13 mouse cellular contexts compared by ENCODE assay signal in the genomic region with DNA sequence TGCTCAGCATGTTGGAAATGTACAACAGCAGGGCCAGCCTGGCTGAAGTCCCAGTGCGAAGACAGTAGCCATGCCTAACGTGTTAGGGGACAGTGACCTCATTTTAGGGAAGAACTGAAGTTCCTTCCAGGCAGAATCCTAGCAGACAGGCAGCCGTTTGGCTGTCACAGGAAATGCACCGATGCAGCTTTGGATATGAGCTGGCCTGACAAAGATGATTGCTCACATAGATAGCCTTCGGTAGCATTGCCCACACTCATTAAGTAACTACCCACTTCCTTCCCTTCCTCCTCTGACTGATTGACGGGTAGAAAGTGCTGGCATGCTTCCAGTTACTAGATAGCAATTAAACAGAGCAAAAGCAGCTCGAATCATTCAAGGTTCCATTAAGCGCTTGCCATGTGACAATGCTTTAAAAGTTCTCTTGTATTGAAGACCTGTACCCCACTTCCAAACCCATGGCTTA.
DNase-seq lines count a peak whose midpoint lies in the region; ATAC-seq lines count a peak whose summit lies in the region.
"Had no signal": no experiment of that assay in that cellular context is flagged by ENCODE, and none has a peak within 500 bp of the region (broad histone marks: within the 10 kb centered on the region; RNA-seq: fewer than 3 reads in every experiment).

No protein-coding gene starts in this region.

- H3K4me3 ChIP-seq in heart, embryonic 10.5 days, result no peak overlapping the region
- no peak overlapping the region for H3K4me3 ChIP-seq in liver, embryonic 12.5 days
- H3K4me3 ChIP-seq: limb, embryonic 15.5 days had no signal

- peaks cover 53% of the 10 kb centered on the region for H3K4me1 ChIP-seq in heart, embryonic 10.5 days
- peaks cover 13% of the 10 kb centered on the region for H3K4me1 ChIP-seq in liver, embryonic 12.5 days

- intact Hi-C loops in heart, postnatal 36 days (cut with DNase I), result loop anchor here (10.0 kb wide), 1 partner anchor 342 kb away; no protein-coding TSS in a partner anchor

- H3K4me2 ChIP-seq in liver, embryonic 12.5 days, result no peak overlapping the region
- H3K4me2 ChIP-seq: limb, embryonic 15.5 days had no signal

- no peak for DNase-seq in heart, embryonic 10.5 days (ENCODE audit: low spot score)
- DNase-seq in heart, postnatal 36 days, result no peak
- DNase-seq in liver, result no peak
- DNase-seq in cerebellum, adult 11-12 months, result peak; percentile 78
- peak; percentile 39 for DNase-seq in heart, postnatal 4 days
- DNase-seq in thymus, postnatal 10 days (ENCODE audit: low spot score in 2 of 2), result no peak
- no peak for DNase-seq in thymus, postnatal 0 days (ENCODE audit: low spot score)
- DNase-seq: adrenal gland, adult 2 months; right cerebral cortex, postnatal 4 days; thymus, adult 18-20 months had no signal

- H3K9me3 ChIP-seq in heart, embryonic 10.5 days, result 0 out of 2 replicates have a peak, but pooled peaks cover 2% of the 10 kb centered on the region
- no peaks in the 10 kb centered on the region for H3K9me3 ChIP-seq in liver, embryonic 12.5 days (replicated peaks)
- H3K9me3 ChIP-seq: limb, embryonic 15.5 days had no signal

- H3K9ac ChIP-seq in liver, embryonic 12.5 days, result no peak overlapping the region
- H3K9ac ChIP-seq: limb, embryonic 15.5 days had no signal

- peaks cover 5% of the 10 kb centered on the region; the same call in 1 of the 2 replicates for H3K36me3 ChIP-seq in heart, embryonic 10.5 days
- H3K36me3 ChIP-seq in liver, embryonic 12.5 days, result no peaks in the 10 kb centered on the region
- H3K36me3 ChIP-seq: limb, embryonic 15.5 days had no signal

- ATAC-seq in liver, embryonic 12.5 days, result no peak

- peak overlapping the region; percentile 33; the same call in 1 of the 2 replicates for H3K27ac ChIP-seq in heart, embryonic 10.5 days
- H3K27ac ChIP-seq in liver, embryonic 12.5 days, result 0 out of 2 replicates have a peak overlapping the region, but pooled peaks have one; percentile 18
- H3K27ac ChIP-seq: kidney, postnatal 0 days; limb, embryonic 15.5 days had no signal

- WGBS in heart, embryonic 10.5 days, result 41% methylated on average over 8 of the region's 8 CpGs
- 13% methylated on average over 8 of the region's 8 CpGs for WGBS in liver, embryonic 12.5 days (ENCODE audit: insufficient replicate concordance)

- no peaks in the 10 kb centered on the region for H3K27me3 ChIP-seq in heart, embryonic 10.5 days (ENCODE audit: insufficient read depth, poor library complexity, severe bottlenecking)
- H3K27me3 ChIP-seq in liver, embryonic 12.5 days (replicated peaks), result no peaks in the 10 kb centered on the region
- H3K27me3 ChIP-seq: limb, embryonic 15.5 days had no signal

Comparison
In these comparisons a context has a peak if more than half of its experiments do, and no peak if none do; other contexts are left out.
1. DNase-seq: peak in cerebellum, adult 11-12 months (single experiment) and heart, postnatal 4 days (single experiment); none in heart, embryonic 10.5 days (single experiment), heart, postnatal 36 days (0 of 2), liver (single experiment), thymus, postnatal 10 days (0 of 2) and thymus, postnatal 0 days (single experiment).